Mouse (Mus musculus) erythroblast, embryonic 14.5 days (primary cell): ENCODE data around the gene Spata46.

Source experiments
- GATA1 ChIP-seq: IDR thresholded peaks from 2 replicates; pipeline ENCODE4 v1.6.1; 2012; ENCODE audit warnings: low read length, inconsistent platforms, mixed read lengths
- TAL1 ChIP-seq: IDR thresholded peaks from 3 replicates; pipeline ENCODE4 v1.6.1; 2012; ENCODE audit warnings: low read length, inconsistent platforms, mixed read lengths

GRCm38 (mm10) chr1:170339943-170340342, 31.3 kb downstream of the Spata46 start:
- TF ChIP-seq TAL1, result no peak
- TF ChIP-seq GATA1, result no peak
